Mouse (Mus musculus) MEL (cell line): ENCODE data around the gene Olfr17. TPM values are rescaled to one million over a fixed set of nuclear protein-coding genes. Genes with fewer than 3 reads are reported as not detected.
"Not testable (repeated sequence)": the region's sequence is repeated elsewhere in the genome, so short reads cannot be mapped to it uniquely, and the experiment has no call there.

ENCODE experiments used
- DNase-seq: peaks from one replicate; pipeline ENCODE4 v3.0.0; 2011; ENCODE audit warnings: low read depth, low spot score
- H3K27ac ChIP-seq: 2 replicates; pipeline ENCODE4 v1.5.1; 2012; ENCODE audit warnings: low read depth, mild to moderate bottlenecking, control low read depth, low read length, moderate library complexity; ENCODE audit not compliant: control insufficient read depth
- H3K27me3 ChIP-seq, 2 experiments: fragments of 150-350 bp in 1 of 2; sonication (generic) in 1 of 2; 2 replicates each; pipeline ENCODE4 v1.6.1; 2012; ENCODE audit warnings: low read length in 2 of 2, mild to moderate bottlenecking in 2 of 2, improper control_type of control experiment in 1 of 2, moderate library complexity in 1 of 2; ENCODE audit not compliant: insufficient read depth in 2 of 2, control insufficient read depth in 1 of 2
- H3K36me3 ChIP-seq, 2 experiments: 2 replicates each; pipeline ENCODE4 v1.6.1; 2012 to 2014; ENCODE audit warnings: low read length in 2 of 2, improper control_type of control experiment in 1 of 2, inconsistent platforms in 1 of 2, mild to moderate bottlenecking in 1 of 2; ENCODE audit not compliant: insufficient read depth in 2 of 2, control insufficient read depth in 1 of 2
- H3K4me1 ChIP-seq, 2 experiments: fragments of 150-350 bp in 1 of 2; sonication (generic) in 1 of 2; 2 replicates each; pipeline ENCODE4 v1.6.1; 2012; ENCODE audit warnings: low read length in 2 of 2, improper control_type of control experiment in 1 of 2, mild to moderate bottlenecking in 1 of 2; ENCODE audit not compliant: insufficient read depth in 2 of 2, control insufficient read depth in 1 of 2
- H3K4me3 ChIP-seq, 2 experiments: fragments of 150-350 bp in 1 of 2; sonication (generic) in 1 of 2; 2 replicates each; pipeline ENCODE4 v1.5.1; 2012; ENCODE audit warnings: low read depth in 2 of 2, low read length in 2 of 2, mild to moderate bottlenecking in 2 of 2, moderate library complexity in 2 of 2, control low read depth in 1 of 2, improper control_type of control experiment in 1 of 2; ENCODE audit not compliant: control insufficient read depth in 1 of 2, insufficient read depth in 1 of 2
- H3K79me2 ChIP-seq: 2 replicates; pipeline ENCODE4 v1.6.1; 2012; ENCODE audit warnings: mild to moderate bottlenecking, low read length, moderate library complexity; ENCODE audit not compliant: control insufficient read depth, poor library complexity, insufficient read depth
- H3K9ac ChIP-seq: 2 replicates; pipeline ENCODE4 v1.6.1; 2012; ENCODE audit warnings: low read depth, mild to moderate bottlenecking, control low read depth, low read length, moderate library complexity; ENCODE audit not compliant: control insufficient read depth, poor library complexity, severe bottlenecking
- H3K9me3 ChIP-seq: fragments of 150-350 bp; sonication (generic); replicated peaks from 2 replicates; pipeline ENCODE4 v1.6.1; 2012; ENCODE audit warnings: mild to moderate bottlenecking, low read length, improper control_type of control experiment, moderate library complexity; ENCODE audit not compliant: insufficient read depth
- BHLHE40 ChIP-seq: IDR thresholded peaks from 2 replicates; pipeline ENCODE4 v1.6.1; 2012; ENCODE audit warnings: low read depth, mild to moderate bottlenecking, inconsistent platforms, low read length, improper control_type of control experiment, borderline replicate concordance
- CHD1 ChIP-seq: IDR thresholded peaks from 2 replicates; pipeline ENCODE4 v1.6.1; 2012; ENCODE audit warnings: low read depth, mild to moderate bottlenecking, inconsistent platforms, low read length, improper control_type of control experiment
- CTCF ChIP-seq, 3 experiments: IDR thresholded peaks in 2 of 3; conservative IDR thresholded peaks in 1 of 3; 2 replicates each; pipeline ENCODE4 v1.5.1; 2011 to 2012; ENCODE audit warnings: low read length in 3 of 3, low read depth in 2 of 3, mild to moderate bottlenecking in 2 of 3, improper control_type of control experiment in 1 of 3, inconsistent platforms in 1 of 3, mixed read lengths in 1 of 3, moderate library complexity in 1 of 3; ENCODE audit not compliant: control insufficient read depth in 1 of 3, insufficient read depth in 1 of 3, poor library complexity in 1 of 3, severe bottlenecking in 1 of 3
- ELF1 ChIP-seq: IDR thresholded peaks from 2 replicates; pipeline ENCODE4 v1.6.1; 2014; ENCODE audit warnings: low read depth, mild to moderate bottlenecking, inconsistent platforms, low read length, improper control_type of control experiment, moderate library complexity
- EP300 ChIP-seq, 2 experiments: IDR thresholded peaks; 2 replicates each; pipeline ENCODE4 v1.6.1; 2011; ENCODE audit warnings: improper control_type of control experiment in 2 of 2, low read length in 2 of 2, low read depth in 1 of 2, mild to moderate bottlenecking in 1 of 2
- GABPA ChIP-seq: IDR thresholded peaks from 2 replicates; pipeline ENCODE4 v1.6.1; 2012; ENCODE audit warnings: low read depth, mild to moderate bottlenecking, inconsistent platforms, low read length, improper control_type of control experiment, moderate library complexity
- GATA1 ChIP-seq: IDR thresholded peaks from 2 replicates; pipeline ENCODE4 v1.6.1; 2011; ENCODE audit warnings: low read depth, low read length, improper control_type of control experiment
- HCFC1 ChIP-seq: IDR thresholded peaks from 2 replicates; pipeline ENCODE4 v1.6.1; 2012; ENCODE audit warnings: low read depth, mild to moderate bottlenecking, inconsistent platforms, low read length, improper control_type of control experiment, moderate library complexity
- JUND ChIP-seq: IDR thresholded peaks from 2 replicates; pipeline ENCODE4 v1.6.1; 2011; ENCODE audit warnings: low read depth, mild to moderate bottlenecking, improper control_type of control experiment, low read length
- KAT2A ChIP-seq: conservative IDR thresholded peaks from 2 replicates; pipeline ENCODE4 v1.6.1; 2012; ENCODE audit warnings: low read depth, low read length, improper control_type of control experiment, inconsistent platforms
- MAX ChIP-seq: IDR thresholded peaks from 2 replicates; pipeline ENCODE4 v1.6.1; 2011; ENCODE audit warnings: low read length, improper control_type of control experiment
- MAZ ChIP-seq: IDR thresholded peaks from 2 replicates; pipeline ENCODE4 v1.6.1; 2012; ENCODE audit warnings: low read depth, mild to moderate bottlenecking, inconsistent platforms, low read length, improper control_type of control experiment
- MEF2A ChIP-seq: IDR thresholded peaks from 2 replicates; pipeline ENCODE4 v1.6.1; 2014; ENCODE audit warnings: low read depth, mild to moderate bottlenecking, inconsistent platforms, low read length, improper control_type of control experiment; ENCODE audit not compliant: poor library complexity, insufficient replicate concordance, severe bottlenecking; ENCODE audit errors: extremely low read depth
- MXI1 ChIP-seq: IDR thresholded peaks from 2 replicates; pipeline ENCODE4 v1.6.1; 2011; ENCODE audit warnings: mild to moderate bottlenecking, low read depth, low read length, improper control_type of control experiment
- MYB ChIP-seq: IDR thresholded peaks from 2 replicates; pipeline ENCODE4 v1.6.1; 2011; ENCODE audit warnings: mild to moderate bottlenecking, low read depth, low read length, improper control_type of control experiment
- MYC ChIP-seq: IDR thresholded peaks from 2 replicates; pipeline ENCODE4 v1.6.1; 2011; ENCODE audit warnings: low read depth, mild to moderate bottlenecking, low read length, improper control_type of control experiment, moderate library complexity
- NELFE ChIP-seq: IDR thresholded peaks from 2 replicates; pipeline ENCODE4 v1.6.1; 2011; ENCODE audit warnings: low read depth, low read length, improper control_type of control experiment
- NRF1 ChIP-seq: IDR thresholded peaks from 2 replicates; pipeline ENCODE4 v1.6.1; 2014; ENCODE audit warnings: low read depth, mild to moderate bottlenecking, inconsistent platforms, low read length, improper control_type of control experiment, moderate library complexity; ENCODE audit not compliant: poor library complexity, insufficient read depth, severe bottlenecking
- POLR2A ChIP-seq, 2 experiments: IDR thresholded peaks; 2 replicates each; pipeline ENCODE4 v1.6.1; 2011 to 2012; ENCODE audit warnings: low read length in 2 of 2, mild to moderate bottlenecking in 2 of 2, control low read depth in 1 of 2, improper control_type of control experiment in 1 of 2, low read depth in 1 of 2, moderate library complexity in 1 of 2; ENCODE audit not compliant: control insufficient read depth in 1 of 2, insufficient read depth in 1 of 2, poor library complexity in 1 of 2
- POLR2AphosphoS5 ChIP-seq: IDR thresholded peaks from 2 replicates; pipeline ENCODE4 v1.6.1; 2012; ENCODE audit warnings: low read depth, borderline replicate concordance, mild to moderate bottlenecking, inconsistent platforms, low read length, moderate library complexity, mixed read lengths
- TAL1 ChIP-seq: IDR thresholded peaks from 2 replicates; pipeline ENCODE4 v1.6.1; 2012; ENCODE audit warnings: mild to moderate bottlenecking, inconsistent platforms, low read length, moderate library complexity, mixed read lengths
- TCF12 ChIP-seq: IDR thresholded peaks from 2 replicates; pipeline ENCODE4 v1.6.1; 2014; ENCODE audit warnings: low read depth, mild to moderate bottlenecking, inconsistent platforms, low read length, improper control_type of control experiment, moderate library complexity
- ZKSCAN1 ChIP-seq: IDR thresholded peaks from 2 replicates; pipeline ENCODE4 v1.6.1; 2012; ENCODE audit warnings: low read depth, mild to moderate bottlenecking, inconsistent platforms, low read length, improper control_type of control experiment, moderate library complexity
- polyA plus RNA-seq, 2 experiments: library from polyadenylated mRNA; stranded (reverse) in 1 of 2; unstranded in 1 of 2; fragments of >175 nt in 1 of 2; fragments of >200 nt in 1 of 2; gene quantifications; 2 replicates each; pipeline versions ENCODE4 v1.2.1 to v1.2.4; 2012; ENCODE audit warnings: low replicate concordance in 2 of 2, low read depth in 1 of 2; ENCODE audit not compliant: insufficient read length in 2 of 2, insufficient read depth in 1 of 2, missing spikeins in 1 of 2
- total RNA-seq: library from RNA; depleted of rRNA; stranded (reverse); fragments of 300-350 nt; gene quantifications from 2 replicates; pipeline ENCODE4 v1.2.3, GENCODE M21; 2012

The Olfr17 gene
- total and polyA plus RNA-seq, 3 experiments, result not detected

DNA sequence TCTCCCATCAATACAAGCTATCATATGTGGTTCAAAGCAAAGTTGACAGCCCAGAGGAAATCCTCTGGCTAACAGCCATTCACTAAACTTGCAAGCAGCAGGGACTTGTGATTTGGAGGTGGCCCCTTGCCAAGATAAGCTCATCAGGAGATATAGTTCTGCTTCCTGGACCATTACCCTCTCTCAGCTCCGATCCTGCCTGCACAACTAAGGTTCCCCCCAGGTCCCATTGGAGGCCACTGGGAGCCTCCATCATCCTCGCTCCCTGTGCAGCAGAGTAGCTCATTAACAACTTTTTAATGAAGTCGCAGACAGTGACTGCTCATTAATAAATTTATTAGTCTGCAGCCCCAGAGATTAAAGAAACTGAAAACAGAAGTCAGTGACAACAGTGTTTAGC lies 45.4 kb upstream of the Olfr17 start:
- no peak overlapping the region for H3K4me3 ChIP-seq

DNA sequence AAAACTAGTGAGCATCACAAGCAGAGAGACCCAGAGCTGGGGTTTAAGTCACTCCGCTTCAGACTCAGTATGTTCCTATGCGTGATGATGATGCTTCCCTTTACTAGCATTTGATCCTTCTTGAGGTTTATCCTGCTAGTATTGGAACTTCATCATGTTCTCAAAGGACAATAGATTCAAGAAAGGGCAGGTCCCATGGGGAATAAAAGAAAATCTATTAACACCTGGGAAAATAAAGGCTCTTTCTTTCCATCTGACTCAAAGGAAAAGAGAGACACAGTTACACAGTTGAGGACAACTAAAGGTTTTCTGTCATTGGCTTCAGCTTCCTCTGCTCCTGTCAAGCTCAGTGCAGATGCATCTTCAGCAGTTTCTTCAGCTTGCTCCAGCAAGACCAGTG lies 22.3 kb upstream of the Olfr17 start, which contains the start of gene Olfr714:
Gene Olfr714, plus strand, starts transcription at position 301 of the 400 bp plus-strand sequence.
- no peaks in the 10 kb centered on the region for H3K27me3 ChIP-seq
- no peak within 1 kb of the TSS for H3K4me3 ChIP-seq
- no peak for TF ChIP-seq TAL1
- TF ChIP-seq MAZ, result no peak
- TF ChIP-seq MAX, result no peak
- no peak for TF ChIP-seq NRF1
- no peak for TF ChIP-seq MYB
- no peak within 1 kb of the TSS for H3K27ac ChIP-seq
- no peaks in the 10 kb centered on the region for H3K36me3 ChIP-seq
- no peak within 1 kb of the TSS for H3K9ac ChIP-seq
- no peaks in the 10 kb centered on the region for H3K9me3 ChIP-seq
- H3K79me2 ChIP-seq, result no peaks in the 10 kb centered on the region
- no peaks in the 10 kb centered on the region for H3K4me1 ChIP-seq
- no peak for DNase-seq

More for the DNA sequence above, 45.4 kb upstream of the Olfr17 start:
- Histone ChIP-seq H3K9ac (no peak overlapping the region), H3K27ac (no peak overlapping the region)
- TF ChIP-seq POLR2A (IDR thresholded peaks at IDR 0.05; ENCODE audit: control insufficient read depth in 1 of 2, insufficient read depth in 1 of 2, low read depth in 1 of 2, low read length in 2 of 2, poor library complexity in 1 of 2), result no peak
- TF ChIP-seq ELF1, result no peak
- TF ChIP-seq POLR2AphosphoS5, result no peak
- no peak for TF ChIP-seq TCF12
- TF ChIP-seq KAT2A, result no peak
- TF ChIP-seq NELFE, result no peak
- no peak for TF ChIP-seq CTCF (IDR thresholded peaks at IDR 0.05 in 2 of 3, conservative IDR thresholded peaks at IDR 0.05 in 1 of 3; ENCODE audit: control insufficient read depth in 1 of 3, insufficient read depth in 1 of 3, low read depth in 2 of 3, low read length in 3 of 3, poor library complexity in 1 of 3, severe bottlenecking in 1 of 3)
- no peak for TF ChIP-seq HCFC1
- no peak for TF ChIP-seq BHLHE40
- no peak for TF ChIP-seq JUND
- TF ChIP-seq GABPA, result no peak
- TF ChIP-seq MEF2A, result no peak
- no peak for TF ChIP-seq EP300 (IDR thresholded peaks at IDR 0.05; ENCODE audit: low read depth in 1 of 2, low read length in 2 of 2)
- TF ChIP-seq NRF1, result no peak
- no peak for TF ChIP-seq GATA1
- TF ChIP-seq CHD1, result no peak
- no peak for TF ChIP-seq MXI1
- TF ChIP-seq MYC, result no peak
- TF ChIP-seq ZKSCAN1, result no peak
- TF ChIP-seq, all 39 proteins: peak for 0
- Histone ChIP-seq H3K27me3 (no peaks in the 10 kb centered on the region), H3K4me1 (no peaks in the 10 kb centered on the region), H3K79me2 (no peaks in the 10 kb centered on the region), H3K9me3 (no peaks in the 10 kb centered on the region), H3K36me3 (no peaks in the 10 kb centered on the region)
- DNase-seq, result peak; percentile 3

DNA sequence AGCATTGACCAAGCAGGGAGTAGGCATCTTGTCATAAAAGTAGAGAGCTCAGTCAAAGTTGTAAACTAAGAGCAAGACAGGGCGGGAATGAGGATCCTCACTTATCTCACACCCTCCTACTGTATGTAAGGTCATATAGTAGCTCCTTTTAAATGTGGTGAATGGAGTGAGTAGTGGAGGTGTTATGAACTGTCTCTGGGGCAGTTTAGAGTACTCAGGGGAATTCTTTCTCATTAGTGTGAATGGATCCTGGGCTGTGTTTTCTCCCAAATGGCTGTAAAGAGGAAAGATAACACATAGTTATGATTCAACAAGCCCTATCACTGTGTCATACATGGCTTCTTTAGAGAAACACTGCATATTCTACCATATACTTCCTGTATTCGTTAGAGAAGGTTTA lies 17.2 kb downstream of the Olfr17 start, which contains the start of gene Olfr715b:
Gene Olfr715b, minus strand, starts transcription at position 101 of the 400 bp plus-strand sequence.
- not testable (repeated sequence) for H3K9ac ChIP-seq, H3K27ac ChIP-seq, H3K9me3 ChIP-seq, H3K27me3 ChIP-seq, H3K79me2 ChIP-seq, H3K4me3 ChIP-seq, DNase-seq, H3K4me1 ChIP-seq, H3K36me3 ChIP-seq

DNA sequence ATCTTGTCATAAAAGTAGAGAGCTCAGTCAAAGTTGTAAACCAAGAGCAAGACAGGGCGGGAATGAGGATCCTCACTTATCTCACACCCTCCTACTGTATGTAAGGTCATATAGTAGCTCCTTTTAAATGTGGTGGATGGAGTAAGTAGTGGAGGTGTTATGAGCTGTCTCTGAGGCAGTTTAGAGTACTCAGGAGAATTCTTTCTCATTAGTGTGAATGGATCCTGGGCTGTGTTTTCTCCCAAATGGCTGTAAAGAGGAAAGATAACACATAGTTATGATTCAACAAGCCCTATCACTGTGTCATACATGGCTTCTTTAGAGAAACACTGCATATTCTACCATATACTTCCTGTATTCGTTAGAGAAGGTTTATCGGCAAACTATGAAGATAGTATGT lies 38.0 kb downstream of the Olfr17 start, which contains the start of gene Olfr715:
Gene Olfr715, minus strand, starts transcription at position 101 of the 400 bp plus-strand sequence.
- not testable (repeated sequence) for H3K36me3 ChIP-seq, H3K9me3 ChIP-seq, H3K27ac ChIP-seq

More for the DNA sequence above, 38.0 kb downstream of the Olfr17 start, which contains the start of gene Olfr715:
- not testable (repeated sequence) for H3K4me1 ChIP-seq, DNase-seq, H3K27me3 ChIP-seq, H3K79me2 ChIP-seq, H3K9ac ChIP-seq, H3K4me3 ChIP-seq
